Mouse (Mus musculus) lung, adult 18-20 months (tissue): ENCODE measurements around the gene Slc23a2.

ENCODE experiments used
- DNase-seq, 2 experiments: peaks; one replicate each; pipeline ENCODE4 v3.0.0; 2022; ENCODE audit warnings: mixed read lengths in 2 of 2

Slc23a2 gene

DNA sequence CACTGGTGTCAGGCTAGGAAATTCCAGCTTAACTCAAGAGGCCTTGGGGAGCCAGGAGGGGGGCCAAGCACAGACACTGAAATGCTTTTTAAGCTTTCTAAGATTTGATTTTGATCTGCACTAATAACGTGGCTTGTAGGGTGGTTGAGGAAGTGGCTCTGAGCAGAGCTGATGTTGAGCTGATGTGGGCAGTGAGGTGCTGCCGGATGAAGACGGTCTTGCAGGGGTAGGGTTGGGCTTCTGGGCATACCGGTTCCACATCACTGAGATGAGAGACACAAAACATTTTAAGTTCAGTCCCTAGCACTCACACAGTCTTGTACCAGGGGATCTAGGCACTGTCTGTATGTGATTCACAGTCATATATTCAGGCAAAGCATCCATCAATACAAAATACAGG is 46.5 kb downstream of the Slc23a2 start:
- DNase-seq, result no peak

DNA sequence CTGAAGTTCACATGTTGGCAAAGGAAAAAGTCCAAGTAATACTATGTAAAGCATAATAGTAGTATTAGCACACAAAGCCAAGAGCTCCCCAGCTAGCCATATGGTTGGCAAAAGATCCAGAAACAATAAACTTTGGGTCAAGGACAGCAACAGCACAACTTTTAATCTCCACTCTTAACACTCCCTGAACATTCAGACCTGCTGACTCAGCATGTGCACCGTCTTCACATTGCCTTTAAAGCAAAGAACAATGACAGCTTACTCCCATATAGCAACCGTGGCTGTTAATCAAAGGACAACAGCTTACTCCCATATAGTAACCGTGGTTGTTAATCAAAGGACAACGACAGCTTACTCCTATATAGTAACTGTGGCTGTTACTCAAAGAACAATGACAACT is 48.3 kb downstream of the Slc23a2 start:
- DNase-seq, result no peak

- DNase-seq, result peak; percentile 82 to 83
Measured at GRCm38 (mm10) chr2:132095821-132096220, 49.1 kb downstream of the Slc23a2 start.

- peak; percentile 77 to 80 for DNase-seq
Measured at GRCm38 (mm10) chr2:132094441-132095230, 50.3 kb downstream of the Slc23a2 start.

GRCm38 (mm10) chr2:132093739-132094138 is 51.2 kb downstream of the Slc23a2 start:
- no peak for DNase-seq

DNA sequence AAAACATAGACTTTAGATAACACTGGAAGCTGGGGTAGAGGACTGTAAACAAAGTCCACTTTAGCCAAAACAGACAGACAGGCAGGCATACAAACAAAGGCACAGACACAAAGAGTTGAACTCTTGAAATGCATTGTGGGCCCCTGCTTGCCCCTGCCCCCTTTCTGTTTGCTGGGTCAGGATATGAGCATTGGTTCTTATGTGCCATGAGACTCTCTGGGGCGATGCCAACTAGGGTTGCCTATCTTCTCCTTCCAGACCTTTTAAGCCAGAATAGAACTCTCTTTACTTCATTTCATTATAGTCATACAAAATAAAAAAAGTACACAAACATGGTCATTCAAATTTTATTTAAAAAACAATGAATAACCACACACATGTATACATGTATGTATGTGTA is 51.6 kb downstream of the Slc23a2 start:
- no peak for DNase-seq

DNA sequence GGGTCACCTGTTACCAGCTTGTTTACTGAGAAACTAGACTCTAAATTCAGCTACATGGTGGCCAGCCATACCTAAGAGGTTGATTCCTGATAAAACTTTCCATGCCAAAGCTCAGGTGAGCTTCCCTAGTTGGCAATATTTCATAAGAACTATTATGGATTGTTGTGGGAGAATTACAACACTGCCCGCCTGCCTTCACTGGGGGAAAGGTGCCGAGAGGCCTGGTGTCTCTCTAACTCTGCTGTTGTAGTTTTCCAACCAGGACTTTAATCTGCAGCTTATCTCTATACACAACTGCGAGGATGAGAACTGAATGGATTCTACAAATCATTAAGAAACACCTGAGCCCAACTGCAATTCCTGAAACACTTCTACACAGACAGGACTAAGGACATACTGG is 52.2 kb downstream of the Slc23a2 start:
- DNase-seq, result no peak

DNA sequence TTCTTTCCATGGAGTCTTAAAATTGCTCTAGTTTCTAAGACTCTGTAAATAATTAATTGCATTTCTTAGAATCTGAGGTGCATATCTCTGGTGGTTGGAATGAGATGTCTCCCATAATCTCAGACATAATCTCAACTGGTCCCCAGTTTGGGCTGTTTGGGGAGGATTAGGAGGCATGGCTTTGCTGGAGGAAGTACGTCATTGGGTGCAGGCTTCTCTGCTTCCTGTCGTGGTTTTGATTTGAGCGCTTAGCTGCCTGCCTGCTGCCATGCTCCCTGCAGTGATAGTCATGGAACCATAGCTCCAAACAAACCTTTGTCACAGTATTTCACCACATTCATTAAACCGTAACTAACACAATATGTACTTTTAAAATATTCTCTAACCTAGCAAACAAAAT is 53.2 kb downstream of the Slc23a2 start:
- no peak for DNase-seq

DNA sequence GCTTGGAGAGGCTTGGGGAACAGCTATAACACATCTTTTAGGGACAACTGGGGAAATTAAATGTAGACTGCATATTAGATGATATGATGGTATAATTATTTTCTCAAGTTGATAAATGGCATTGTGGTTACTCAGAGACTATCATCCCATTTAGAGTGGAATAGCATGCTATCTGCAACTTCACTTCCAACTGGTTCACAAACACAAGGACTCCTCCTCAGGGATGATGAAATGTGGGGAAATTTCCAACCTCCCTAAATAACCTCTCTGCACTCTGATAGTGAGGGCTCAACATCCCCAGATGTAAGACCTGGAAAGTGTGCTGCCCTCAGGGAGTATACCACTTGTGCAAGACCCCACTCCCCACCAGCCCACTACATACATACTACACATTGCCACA is 60.1 kb downstream of the Slc23a2 start:
- no peak for DNase-seq

DNA sequence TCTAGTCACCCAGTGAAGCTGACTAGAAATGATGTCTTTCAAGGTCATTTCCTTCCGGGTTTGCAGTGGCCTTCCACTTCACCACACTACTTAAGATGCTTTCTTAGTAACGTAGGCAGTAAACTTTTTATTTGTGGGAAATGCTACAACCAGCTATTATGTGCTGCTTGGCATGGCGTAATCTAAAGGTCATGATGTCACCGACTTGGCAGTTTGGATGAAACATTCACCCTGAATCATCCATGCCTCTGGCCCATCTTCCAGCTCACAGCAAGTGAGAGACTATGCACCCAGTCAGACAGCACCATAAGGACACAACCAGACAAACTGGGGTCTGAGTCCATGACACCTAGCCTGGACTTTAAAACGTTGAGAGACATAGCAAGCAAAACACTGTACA is 60.5 kb downstream of the Slc23a2 start:
- no peak for DNase-seq

GRCm38 (mm10) chr2:132079139-132079538 is 65.8 kb downstream of the Slc23a2 start:
- DNase-seq, result no peak

DNA sequence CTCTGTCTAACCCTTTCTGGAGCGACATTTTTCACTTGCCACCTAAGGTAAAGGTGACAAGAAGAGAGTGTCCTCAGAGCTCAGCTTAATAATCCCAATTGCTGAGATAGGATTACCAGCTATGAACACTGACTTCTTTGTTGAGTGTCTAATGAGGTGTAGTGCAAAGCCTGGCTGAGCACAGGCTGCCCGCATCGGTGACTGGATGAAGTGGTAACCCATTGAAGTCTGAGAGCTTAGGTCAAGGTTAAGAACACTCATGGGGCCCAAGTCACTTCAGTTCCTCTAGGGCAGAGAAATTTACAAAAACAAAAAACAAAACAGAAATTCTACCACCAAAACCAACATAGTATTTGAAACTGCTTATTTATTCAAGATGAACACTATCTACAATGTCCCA is 71.9 kb downstream of the Slc23a2 start:
- peak in 1 of 2 experiments; percentile 51 for DNase-seq

GRCm38 (mm10) chr2:132069985-132070735 is 74.7 kb downstream of the Slc23a2 start:
- no peak for DNase-seq

- DNase-seq, result peak; percentile 51 to 65
Measured at GRCm38 (mm10) chr2:132064185-132064831, 80.6 kb downstream of the Slc23a2 start.

GRCm38 (mm10) chr2:132063776-132064175 is 81.1 kb downstream of the Slc23a2 start:
- DNase-seq, result no peak

GRCm38 (mm10) chr2:132061884-132062283 is 83.0 kb downstream of the Slc23a2 start:
- peak; percentile 40 to 58 for DNase-seq

DNA sequence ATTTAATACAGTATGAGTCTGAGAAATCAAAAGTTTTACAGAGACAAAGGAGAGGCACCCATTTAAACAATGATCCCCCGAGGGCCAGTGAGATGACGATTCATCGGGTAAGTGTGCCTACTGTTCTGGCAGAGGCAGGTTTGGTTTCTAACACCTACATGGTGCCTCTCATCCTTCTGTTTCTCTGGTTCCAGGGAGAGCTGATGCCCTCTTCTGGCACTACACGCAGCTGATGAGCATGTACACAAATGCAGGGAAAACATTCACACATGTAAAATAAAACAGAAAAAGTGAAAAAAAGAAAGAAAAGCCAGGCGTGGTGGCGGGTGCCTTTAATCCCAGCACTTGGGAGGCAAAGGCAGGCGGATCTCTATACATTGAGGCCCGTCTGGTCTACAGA is 85.0 kb downstream of the Slc23a2 start:
- DNase-seq, result no peak

DNA sequence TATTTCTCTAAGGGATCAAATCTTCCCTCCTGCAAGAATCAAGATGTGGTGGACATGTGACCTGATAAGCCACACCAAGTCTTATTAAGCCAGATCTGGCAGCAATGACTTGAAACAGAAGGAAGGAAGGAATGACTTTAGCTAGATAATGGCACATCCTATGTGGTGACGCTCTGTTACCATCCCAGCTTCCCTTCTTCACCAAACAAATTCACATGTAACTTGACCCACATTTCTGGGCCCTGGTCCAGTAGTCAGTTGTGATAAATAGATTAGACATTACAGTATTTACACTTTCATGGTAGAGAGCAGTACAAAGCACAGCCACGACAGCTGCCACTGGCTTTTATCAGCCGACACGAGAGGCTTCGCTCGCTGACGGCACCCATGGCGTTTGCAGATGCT is 89.6 kb downstream of the Slc23a2 start:
- DNase-seq, result no peak

GRCm38 (mm10) chr2:132053824-132054223 is 91.1 kb downstream of the Slc23a2 start:
- DNase-seq, result no peak

DNA sequence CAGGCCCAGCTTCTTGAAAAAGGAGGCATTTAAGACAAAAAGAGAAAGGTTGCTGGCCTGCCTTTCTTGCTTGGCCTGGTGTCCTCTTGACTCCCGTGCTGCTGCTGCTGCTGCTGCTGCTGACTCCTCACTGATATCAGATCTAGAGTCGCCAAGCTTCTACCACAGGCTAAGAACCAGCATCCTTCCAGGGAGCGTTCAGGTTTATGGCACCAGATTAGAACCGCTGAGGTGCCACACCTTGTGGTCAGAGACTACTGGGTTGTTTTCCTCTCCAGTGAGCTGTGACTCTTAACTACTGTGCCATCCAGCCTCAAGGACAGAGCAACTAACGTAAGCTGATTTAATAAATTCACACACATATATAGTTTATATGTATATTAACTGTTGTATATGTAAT is 93.1 kb downstream of the Slc23a2 start:
- DNase-seq, result no peak

- DNase-seq, result no peak
Measured at GRCm38 (mm10) chr2:132049921-132050320, 95.0 kb downstream of the Slc23a2 start.

GRCm38 (mm10) chr2:132049491-132049890 is 95.4 kb downstream of the Slc23a2 start:
- DNase-seq, result no peak

DNA sequence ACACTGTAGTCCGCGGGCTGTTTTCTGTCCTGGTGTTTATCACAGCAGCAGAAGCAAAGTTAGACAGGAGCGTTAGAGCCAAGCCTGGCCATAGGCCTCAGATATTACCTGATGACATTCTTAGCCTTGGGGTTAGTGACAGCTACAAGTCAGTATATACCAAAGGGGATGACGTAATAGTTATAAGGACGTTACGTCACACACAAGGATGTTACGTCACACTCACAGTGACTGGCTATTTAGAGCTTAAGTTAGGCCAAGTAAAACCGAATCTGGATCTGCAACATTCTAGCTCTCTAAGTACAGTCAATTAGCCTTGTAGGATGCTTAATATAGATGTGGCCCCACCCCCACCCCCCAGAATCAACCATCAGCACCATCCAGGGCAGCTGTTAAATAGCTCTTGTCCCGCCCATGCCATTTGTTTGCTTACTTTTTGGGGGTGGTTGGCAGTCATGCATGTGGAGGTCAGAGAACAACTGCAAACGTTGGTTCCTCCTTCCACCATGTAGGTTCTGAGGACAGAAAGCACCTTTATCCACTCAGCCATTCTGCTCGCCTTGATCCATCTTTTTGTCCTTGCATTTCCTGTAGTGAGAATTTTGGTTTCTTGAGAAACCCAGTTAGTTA is 96.7 kb downstream of the Slc23a2 start:
- DNase-seq, result peak in 1 of 2 experiments; percentile 24
